Mouse (Mus musculus): ENCODE data around the gene Fbxl22. TPM values are rescaled to one million over a fixed set of nuclear protein-coding genes. Genes with fewer than 3 reads are reported as not detected.

The Fbxl22 gene
- 31.4 and 49.4 TPM in 2 replicates for polyA plus RNA-seq (2012; rRNA removed)

GRCm38 (mm10) chr9:66514256-66514770, at the start of gene Fbxl22:
TSS of gene Fbxl22 (minus strand) at chr9:66514593.

Other genes starting within 250 kb of the Fbxl22 start
- gene Herc1, start 164.1 kb downstream of the Fbxl22 start, polyA plus RNA-seq (2012; rRNA removed) = 8.7 and 9.3 TPM in 2 replicates
- gene Usp3, start 78.5 kb upstream of the Fbxl22 start, polyA plus RNA-seq (2012; rRNA removed) = 22.7 and 23.8 TPM in 2 replicates
- gene Car12, start 199.1 kb upstream of the Fbxl22 start, polyA plus RNA-seq (2012; rRNA removed) = 20.7 and 49.6 TPM in 2 replicates

Data from colon, adult 2 months (tissue).